Mouse (Mus musculus): ENCODE results near the gene Ttc7b. TPM values are rescaled to one million over a fixed set of nuclear protein-coding genes. Genes with fewer than 3 reads are reported as not detected.

The Ttc7b gene
- polyA plus RNA-seq, 1 experiment from 2014 or later = 4.6 TPM

DNA sequence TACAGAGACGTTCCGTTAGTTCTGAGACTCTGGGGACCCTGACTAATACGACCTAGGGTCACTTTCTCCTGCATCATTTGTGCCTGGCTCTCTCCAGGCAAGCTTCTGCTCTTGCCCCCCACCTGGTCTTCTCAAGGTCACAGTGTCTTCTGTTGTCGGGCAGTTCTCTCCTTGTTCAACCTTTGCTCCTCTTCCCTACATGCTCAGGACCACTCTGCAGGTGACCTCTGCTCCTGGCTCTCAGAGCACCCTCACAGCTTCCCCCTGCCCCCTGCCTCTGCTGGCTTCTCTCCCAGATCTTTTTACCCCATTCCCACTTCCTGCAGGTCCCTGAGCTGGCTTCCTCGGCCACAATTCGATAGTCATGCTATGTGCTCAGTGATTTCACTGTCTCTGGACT lies 77.2 kb downstream of the Ttc7b start:
- Histone ChIP-seq H3K36me3 (0 out of 2 replicates have a peak, but pooled peaks cover 3% of the 10 kb centered on the region), H3K4me2 (no peak overlapping the region), H3K9me3 (no peaks in the 10 kb centered on the region), H3K27ac (no peak overlapping the region), H3K9ac (no peak overlapping the region), H3K4me3 (no peak overlapping the region), H3K4me1 (peaks cover 5% of the 10 kb centered on the region; the same call in 1 of the 2 replicates), H3K27me3 (no peaks in the 10 kb centered on the region)
- ATAC-seq (ENCODE audit: borderline replicate concordance, extremely low read depth, low FRiP score, low TSS enrichment) = no peak
- WGBS = 76% methylated on average over 6 of the region's 6 CpGs

DNA sequence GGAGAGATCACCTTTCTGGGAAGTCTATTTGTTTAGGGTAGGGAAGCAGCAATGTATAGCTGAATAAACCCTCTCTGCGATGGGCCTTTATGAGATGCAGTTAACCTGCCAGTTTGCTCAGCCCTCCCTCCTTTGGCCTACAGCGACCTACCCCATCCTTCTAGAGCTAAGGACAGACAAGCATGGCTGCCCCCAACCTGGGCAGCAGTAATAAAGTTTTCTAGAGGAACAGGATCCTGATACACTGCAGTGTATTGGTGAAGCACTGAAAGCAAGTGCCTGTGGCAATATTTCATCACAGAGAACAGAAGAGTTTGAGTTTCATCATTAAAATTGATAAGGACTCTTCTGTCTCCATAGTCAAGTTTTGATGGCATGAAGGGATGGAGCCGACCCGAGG lies 79.0 kb downstream of the Ttc7b start:
- H3K4me2 ChIP-seq = no peak overlapping the region
- H3K9ac ChIP-seq = no peak overlapping the region
- H3K36me3 ChIP-seq = 0 out of 2 replicates have a peak, but pooled peaks cover 3% of the 10 kb centered on the region
- no peaks in the 10 kb centered on the region for H3K27me3 ChIP-seq
- no peak overlapping the region for H3K4me3 ChIP-seq
- ATAC-seq (ENCODE audit: borderline replicate concordance, extremely low read depth, low FRiP score, low TSS enrichment) = no peak
- no peaks in the 10 kb centered on the region for H3K9me3 ChIP-seq
- peaks cover 5% of the 10 kb centered on the region; the same call in 1 of the 2 replicates for H3K4me1 ChIP-seq
- 63% methylated on average over 4 of the region's 4 CpGs for WGBS
- H3K27ac ChIP-seq = no peak overlapping the region

DNA sequence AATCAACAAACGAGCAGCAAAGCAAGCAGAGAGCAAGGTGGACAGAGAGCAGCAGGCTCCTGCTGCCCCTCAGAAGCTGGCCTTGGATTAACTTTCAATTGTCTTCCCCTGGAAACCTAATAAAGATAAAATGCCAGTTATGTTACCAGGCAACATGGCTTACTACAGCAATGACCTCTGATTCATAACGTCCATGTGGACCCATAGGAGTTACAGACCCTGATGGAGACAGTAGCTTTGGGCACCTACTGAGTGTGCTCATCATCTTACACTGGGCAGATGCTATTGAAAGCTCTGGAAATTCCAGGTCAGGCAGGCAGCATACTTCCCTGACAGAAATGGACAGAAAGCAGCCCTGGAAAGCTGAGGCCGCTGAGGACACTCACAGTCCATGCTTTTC lies 80.7 kb downstream of the Ttc7b start:
- H3K9me3 ChIP-seq = no peaks in the 10 kb centered on the region
- H3K9ac ChIP-seq = no peak overlapping the region
- H3K4me3 ChIP-seq = no peak overlapping the region
- no peaks in the 10 kb centered on the region for H3K27me3 ChIP-seq
- ATAC-seq (ENCODE audit: borderline replicate concordance, extremely low read depth, low FRiP score, low TSS enrichment) = no peak
- no peak overlapping the region for H3K27ac ChIP-seq
- H3K4me2 ChIP-seq = no peak overlapping the region
- peaks cover 5% of the 10 kb centered on the region; the same call in 1 of the 2 replicates for H3K4me1 ChIP-seq
- H3K36me3 ChIP-seq = 0 out of 2 replicates have a peak, but pooled peaks cover 3% of the 10 kb centered on the region
- 59% methylated on average over 3 of the region's 3 CpGs for WGBS

DNA sequence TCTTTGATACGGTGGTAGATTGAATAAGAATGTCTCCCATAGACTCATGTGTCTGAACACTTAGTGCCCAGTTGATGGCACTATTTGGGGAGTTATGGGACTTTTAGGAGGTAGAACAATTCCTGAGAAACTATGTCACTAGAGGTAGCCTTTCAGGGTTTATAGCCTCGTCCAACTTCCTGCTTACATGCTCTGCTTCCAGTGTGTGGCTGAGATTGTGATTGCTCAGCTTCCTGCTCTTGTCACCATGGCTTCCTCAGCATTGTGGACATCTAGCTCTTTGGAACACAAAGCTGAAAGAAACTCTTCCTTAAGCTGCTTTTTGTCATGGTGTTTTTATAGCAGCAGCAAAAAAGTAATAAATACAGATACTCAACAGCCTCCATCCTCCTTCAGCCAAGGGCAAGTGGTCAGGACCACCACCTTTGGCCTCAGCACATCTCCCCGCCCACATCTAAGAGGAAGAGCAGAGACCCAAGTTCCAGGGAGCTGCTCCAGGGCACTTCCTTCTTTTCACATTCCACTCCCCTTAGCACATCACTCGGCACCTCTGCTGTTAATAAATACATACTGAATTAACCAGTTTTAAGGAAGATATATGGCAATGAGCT lies 81.4 kb downstream of the Ttc7b start:
- no peak overlapping the region for H3K9ac ChIP-seq
- H3K36me3 ChIP-seq = 0 out of 2 replicates have a peak, but pooled peaks cover 3% of the 10 kb centered on the region
- H3K9me3 ChIP-seq = no peaks in the 10 kb centered on the region
- H3K4me1 ChIP-seq = peaks cover 5% of the 10 kb centered on the region; the same call in 1 of the 2 replicates
- ATAC-seq (ENCODE audit: borderline replicate concordance, extremely low read depth, low FRiP score, low TSS enrichment) = no peak
- H3K4me2 ChIP-seq = no peak overlapping the region
- H3K4me3 ChIP-seq = no peak overlapping the region
- WGBS = 62% methylated on average over 4 of the region's 4 CpGs
- no peaks in the 10 kb centered on the region for H3K27me3 ChIP-seq
- H3K27ac ChIP-seq = no peak overlapping the region

DNA sequence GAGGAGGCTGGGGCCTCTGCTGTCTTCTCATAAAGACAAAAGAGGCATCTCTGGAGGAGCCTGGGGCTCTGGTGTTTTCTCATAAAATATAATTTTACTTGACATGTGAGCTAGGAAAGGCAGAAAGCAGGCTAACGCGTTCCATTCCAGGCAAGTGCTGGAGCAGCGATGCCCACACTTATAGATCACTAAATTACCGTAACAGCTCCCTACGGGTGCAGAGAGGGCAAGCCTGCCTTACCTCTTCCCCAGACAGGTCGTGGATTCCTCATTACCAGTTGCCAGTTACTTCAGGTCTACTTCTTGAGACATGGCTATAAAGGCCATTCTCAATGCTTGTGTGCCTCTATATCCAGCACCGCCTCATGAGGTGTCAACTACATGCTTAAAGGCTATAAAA lies 82.1 kb downstream of the Ttc7b start:
- peaks cover 5% of the 10 kb centered on the region; the same call in 1 of the 2 replicates for H3K4me1 ChIP-seq
- 0 out of 2 replicates have a peak, but pooled peaks cover 3% of the 10 kb centered on the region for H3K36me3 ChIP-seq
- no peak overlapping the region for H3K9ac ChIP-seq
- no peak overlapping the region for H3K27ac ChIP-seq
- no peak overlapping the region for H3K4me3 ChIP-seq
- no peak for ATAC-seq (ENCODE audit: borderline replicate concordance, extremely low read depth, low FRiP score, low TSS enrichment)
- no peaks in the 10 kb centered on the region for H3K9me3 ChIP-seq
- no peaks in the 10 kb centered on the region for H3K27me3 ChIP-seq
- WGBS = 88% methylated on average over 7 of the region's 7 CpGs
- H3K4me2 ChIP-seq = no peak overlapping the region

DNA sequence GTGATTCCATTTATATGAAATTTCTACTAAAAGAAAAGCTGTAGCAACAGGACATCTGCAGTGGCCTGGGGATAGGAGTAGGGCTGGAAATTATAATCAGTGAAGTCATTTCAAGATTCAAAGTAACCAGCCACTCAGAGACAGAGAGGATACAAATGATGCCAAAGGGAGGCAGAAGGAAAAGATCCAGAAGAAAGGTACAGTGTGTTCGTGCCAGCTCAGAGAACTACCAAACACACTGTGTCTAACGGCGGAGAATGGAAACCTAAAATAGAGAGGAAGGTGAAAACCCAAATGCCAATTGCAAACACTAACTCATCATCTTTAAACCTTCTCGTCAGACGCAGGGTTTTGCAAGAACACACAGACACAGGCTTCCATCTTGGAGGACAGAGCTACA lies 82.8 kb downstream of the Ttc7b start:
- Histone ChIP-seq H3K36me3 (0 out of 2 replicates have a peak, but pooled peaks cover 3% of the 10 kb centered on the region), H3K4me2 (no peak overlapping the region), H3K27ac (no peak overlapping the region), H3K4me1 (peaks cover 5% of the 10 kb centered on the region; the same call in 1 of the 2 replicates), H3K9ac (no peak overlapping the region), H3K27me3 (no peaks in the 10 kb centered on the region), H3K4me3 (no peak overlapping the region), H3K9me3 (no peaks in the 10 kb centered on the region)
- no peak for ATAC-seq (ENCODE audit: borderline replicate concordance, extremely low read depth, low FRiP score, low TSS enrichment)
- 92% methylated on average over 5 of the region's 5 CpGs for WGBS

DNA sequence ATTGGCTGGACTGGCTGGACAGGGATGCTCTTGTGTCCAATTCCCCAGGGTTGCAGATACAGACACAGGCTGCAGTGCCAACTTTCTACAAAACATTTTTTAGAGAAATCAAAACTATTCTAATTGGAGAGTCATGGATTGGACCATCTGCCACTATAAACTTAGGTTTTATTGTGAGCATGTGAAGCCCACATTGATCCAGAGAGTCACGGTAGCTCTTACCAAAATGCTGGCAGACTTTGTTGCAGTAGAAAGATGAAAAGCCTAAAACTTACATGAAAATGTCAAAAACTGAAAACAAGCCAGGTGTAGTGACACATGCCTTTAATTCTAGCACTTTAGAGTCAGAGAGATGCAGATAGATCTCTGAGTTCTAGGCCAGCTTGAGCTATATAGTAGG lies 84.9 kb downstream of the Ttc7b start:
- no peaks in the 10 kb centered on the region for H3K27me3 ChIP-seq
- H3K9ac ChIP-seq = no peak overlapping the region
- H3K36me3 ChIP-seq = no peaks in the 10 kb centered on the region
- no peak overlapping the region for H3K4me2 ChIP-seq
- no peak overlapping the region for H3K4me3 ChIP-seq
- 93% methylated on average over 1 of the region's 1 CpGs for WGBS
- no peaks in the 10 kb centered on the region for H3K9me3 ChIP-seq
- ATAC-seq (ENCODE audit: borderline replicate concordance, extremely low read depth, low FRiP score, low TSS enrichment) = no peak
- H3K27ac ChIP-seq = no peak overlapping the region
- H3K4me1 ChIP-seq = peaks cover 5% of the 10 kb centered on the region; the same call in 1 of the 2 replicates

DNA sequence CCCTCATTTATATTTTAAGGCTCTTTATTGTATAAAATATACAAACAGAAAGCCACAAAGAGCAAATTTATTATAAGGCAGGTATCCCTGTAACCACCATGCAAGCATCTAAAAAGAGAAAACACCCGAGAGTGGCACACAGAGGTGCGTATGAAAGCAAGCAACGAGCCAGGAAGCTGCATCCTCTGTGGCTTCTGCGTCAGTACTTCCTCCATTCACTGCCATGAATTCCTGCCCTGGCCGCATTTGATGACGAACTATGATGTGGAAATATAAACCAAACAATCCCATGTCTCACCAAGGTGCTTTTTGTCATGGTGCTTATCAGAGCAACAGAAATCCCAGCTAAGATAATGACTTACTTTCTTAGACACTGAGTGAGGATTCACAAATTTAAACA lies 88.8 kb downstream of the Ttc7b start:
- H3K4me1 ChIP-seq = no peaks in the 10 kb centered on the region
- ATAC-seq (ENCODE audit: borderline replicate concordance, extremely low read depth, low FRiP score, low TSS enrichment) = no peak
- H3K27ac ChIP-seq = no peak overlapping the region
- no peak overlapping the region for H3K4me3 ChIP-seq
- H3K4me2 ChIP-seq = no peak overlapping the region
- H3K27me3 ChIP-seq = no peaks in the 10 kb centered on the region
- H3K9ac ChIP-seq = no peak overlapping the region
- WGBS = 72% methylated on average over 6 of the region's 6 CpGs
- no peaks in the 10 kb centered on the region for H3K9me3 ChIP-seq
- no peaks in the 10 kb centered on the region for H3K36me3 ChIP-seq

DNA sequence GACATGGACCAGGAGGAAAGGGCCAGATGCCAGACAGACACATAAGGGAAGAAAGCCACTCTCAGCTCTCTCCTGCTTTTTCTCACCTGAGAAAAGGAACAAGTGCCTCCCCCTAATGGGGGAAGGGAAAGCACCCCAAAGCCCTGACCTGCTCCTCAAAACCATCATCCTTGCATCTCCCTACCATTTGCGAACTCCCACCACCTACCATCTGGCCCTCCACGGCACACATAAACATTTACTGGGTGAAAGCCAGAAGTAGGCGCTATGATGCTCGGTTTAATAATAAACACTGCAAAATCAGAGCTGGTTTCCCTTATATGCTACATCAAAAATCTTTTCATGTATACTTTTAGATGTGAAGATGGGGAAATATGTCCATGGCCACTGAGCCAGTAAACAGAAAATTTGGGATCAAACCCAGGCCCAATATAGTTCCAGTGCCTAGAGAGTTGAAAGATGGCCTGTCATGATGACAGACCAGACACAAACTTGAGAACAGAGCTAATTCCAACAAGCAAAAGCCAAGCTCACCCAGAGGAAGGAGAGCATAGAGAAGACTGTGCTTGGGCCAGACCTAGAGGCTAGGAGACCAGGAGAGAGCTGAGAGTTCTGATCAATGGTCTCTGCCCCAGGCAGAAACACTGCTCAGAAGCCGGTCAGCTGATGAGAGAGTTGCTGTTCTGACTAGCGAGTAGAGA lies 91.1 kb downstream of the Ttc7b start:
- Histone ChIP-seq H3K27me3 (no peaks in the 10 kb centered on the region), H3K4me2 (no peak overlapping the region), H3K4me1 (no peaks in the 10 kb centered on the region; the same call in 1 of the 2 replicates), H3K4me3 (no peak overlapping the region), H3K9ac (no peak overlapping the region), H3K27ac (no peak overlapping the region), H3K36me3 (no peaks in the 10 kb centered on the region), H3K9me3 (no peaks in the 10 kb centered on the region)
- 70% methylated on average over 6 of the region's 6 CpGs for WGBS
- ATAC-seq (ENCODE audit: borderline replicate concordance, extremely low read depth, low FRiP score, low TSS enrichment) = peak; percentile 72; the same call in 1 of the 2 replicates

DNA sequence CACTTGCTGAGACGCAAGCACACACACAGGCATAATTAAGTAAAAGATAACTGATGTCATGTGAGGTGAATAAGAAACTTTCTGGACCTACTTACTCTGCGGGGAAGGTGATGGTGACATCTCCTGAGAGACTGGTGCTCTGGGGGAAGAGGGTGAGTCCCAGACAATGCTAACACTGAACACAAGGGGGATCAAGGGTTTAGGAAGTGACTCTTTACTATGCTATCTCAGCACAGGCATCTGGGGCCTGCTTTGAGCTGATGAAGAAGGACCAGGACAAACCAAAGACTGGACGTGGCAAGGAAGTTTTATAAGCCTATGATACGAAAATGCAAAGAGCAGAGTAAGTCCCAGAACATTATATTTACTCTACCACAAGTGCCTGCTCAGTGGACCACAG lies 92.4 kb downstream of the Ttc7b start:
- H3K4me1 ChIP-seq = no peaks in the 10 kb centered on the region; the same call in 1 of the 2 replicates
- no peaks in the 10 kb centered on the region for H3K9me3 ChIP-seq
- H3K4me2 ChIP-seq = no peak overlapping the region
- H3K4me3 ChIP-seq = no peak overlapping the region
- H3K9ac ChIP-seq = no peak overlapping the region
- no peaks in the 10 kb centered on the region for H3K36me3 ChIP-seq
- H3K27me3 ChIP-seq = no peaks in the 10 kb centered on the region
- ATAC-seq (ENCODE audit: borderline replicate concordance, extremely low read depth, low FRiP score, low TSS enrichment) = no peak
- WGBS = 87% methylated on average over 4 of the region's 4 CpGs
- H3K27ac ChIP-seq = no peak overlapping the region

DNA sequence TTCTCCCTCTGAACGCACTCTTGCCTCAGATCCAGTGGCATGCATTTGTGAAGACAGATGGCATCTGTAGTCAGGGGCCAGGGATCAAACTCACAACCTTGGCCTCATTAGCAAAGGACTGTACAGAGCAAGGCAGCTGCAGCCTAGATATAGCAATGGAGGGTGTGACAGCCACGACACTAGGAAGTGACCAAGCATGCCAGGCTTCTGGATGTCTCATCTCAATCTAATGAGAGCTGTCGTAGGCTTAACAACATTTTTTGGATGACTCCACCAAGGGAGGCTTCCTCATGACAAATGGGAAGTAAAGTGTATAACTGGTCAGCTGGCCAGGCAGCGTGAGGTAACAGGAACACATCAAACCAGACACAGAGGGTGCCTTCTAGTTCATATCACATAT lies 94.4 kb downstream of the Ttc7b start:
- Histone ChIP-seq H3K36me3 (no peaks in the 10 kb centered on the region), H3K4me3 (no peak overlapping the region), H3K9me3 (no peaks in the 10 kb centered on the region), H3K9ac (no peak overlapping the region), H3K4me1 (peaks cover 5% of the 10 kb centered on the region), H3K27ac (no peak overlapping the region), H3K27me3 (no peaks in the 10 kb centered on the region), H3K4me2 (no peak overlapping the region)
- 55% methylated on average over 4 of the region's 4 CpGs for WGBS
- ATAC-seq (ENCODE audit: borderline replicate concordance, extremely low read depth, low FRiP score, low TSS enrichment) = no peak

DNA sequence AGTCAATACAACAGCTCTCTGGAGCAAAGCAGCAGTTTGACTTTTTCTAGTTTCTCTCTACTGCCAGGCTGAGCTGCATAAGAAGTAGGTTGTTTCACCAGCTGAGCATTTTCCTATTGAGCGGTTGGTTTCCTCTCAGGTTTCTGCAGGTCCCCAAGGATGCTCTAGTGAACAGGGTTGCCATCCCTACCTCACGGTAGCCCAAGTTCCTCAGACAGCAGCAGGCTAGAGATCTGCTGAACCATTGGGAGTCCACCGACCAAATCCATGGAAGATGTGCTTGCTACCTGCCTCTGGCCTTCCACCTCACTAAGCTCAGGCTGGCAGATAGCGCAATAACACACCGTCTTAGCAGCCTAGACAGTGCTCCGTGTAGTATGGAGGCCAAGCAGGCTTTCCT lies 95.6 kb downstream of the Ttc7b start:
- no peaks in the 10 kb centered on the region for H3K9me3 ChIP-seq
- H3K4me1 ChIP-seq = peaks cover 5% of the 10 kb centered on the region
- no peak for ATAC-seq (ENCODE audit: borderline replicate concordance, extremely low read depth, low FRiP score, low TSS enrichment)
- no peak overlapping the region for H3K4me2 ChIP-seq
- no peak overlapping the region for H3K9ac ChIP-seq
- no peak overlapping the region for H3K4me3 ChIP-seq
- H3K27me3 ChIP-seq = no peaks in the 10 kb centered on the region
- WGBS = 91% methylated on average over 6 of the region's 6 CpGs
- H3K27ac ChIP-seq = no peak overlapping the region
- H3K36me3 ChIP-seq = no peaks in the 10 kb centered on the region
